Mouse (Mus musculus): ENCODE measurements around the gene Rtn1. TPM values are rescaled to one million over a fixed set of nuclear protein-coding genes. Genes with fewer than 3 reads are reported as not detected.

Gene Rtn1
- total RNA-seq, 2 experiments from 2014 or later, result not detected

DNA sequence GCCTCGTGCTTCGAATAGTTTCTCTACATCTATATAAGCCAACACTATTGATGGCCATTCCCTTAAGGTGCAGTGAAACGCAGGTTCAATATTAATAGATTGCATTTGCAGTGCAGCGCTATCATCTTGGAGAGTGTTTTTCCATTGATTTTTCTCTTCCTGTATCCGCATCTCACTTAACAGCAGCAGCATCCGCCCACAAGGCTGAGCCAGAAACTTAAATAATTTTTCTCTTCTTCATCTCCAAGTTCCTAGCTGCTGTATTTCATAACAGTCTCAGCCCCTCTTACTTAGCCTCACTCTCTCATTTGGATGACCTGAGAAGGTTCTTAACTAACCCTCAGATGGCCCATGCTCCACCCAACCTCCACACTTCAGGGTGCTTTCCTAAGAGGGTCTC is 20.7 kb downstream of the Rtn1 start:
- no peak for ATAC-seq (replicated peaks; ENCODE audit: low FRiP score, low TSS enrichment, poor library complexity, severe bottlenecking)

DNA sequence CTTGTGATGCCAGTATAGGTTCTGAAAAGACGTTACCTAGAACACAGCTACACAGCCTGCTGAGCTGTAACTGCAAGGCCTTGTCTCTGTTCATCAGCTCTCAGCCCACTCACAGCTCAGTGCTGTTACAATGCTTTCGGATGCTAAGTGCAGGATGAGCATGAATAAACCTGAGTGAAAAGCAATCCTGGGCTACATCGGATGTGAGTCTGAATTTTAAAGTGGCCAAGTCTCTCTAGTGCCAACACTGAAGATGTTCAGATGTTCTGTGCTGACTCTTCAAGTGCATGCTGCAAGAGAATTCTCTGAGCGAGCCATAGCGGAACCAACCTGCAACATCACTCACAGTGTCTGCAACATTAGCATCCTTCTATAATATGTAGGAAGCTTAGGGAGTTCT is 32.5 kb downstream of the Rtn1 start:
- no peak for ATAC-seq (replicated peaks; ENCODE audit: low FRiP score, low TSS enrichment, poor library complexity, severe bottlenecking)

DNA sequence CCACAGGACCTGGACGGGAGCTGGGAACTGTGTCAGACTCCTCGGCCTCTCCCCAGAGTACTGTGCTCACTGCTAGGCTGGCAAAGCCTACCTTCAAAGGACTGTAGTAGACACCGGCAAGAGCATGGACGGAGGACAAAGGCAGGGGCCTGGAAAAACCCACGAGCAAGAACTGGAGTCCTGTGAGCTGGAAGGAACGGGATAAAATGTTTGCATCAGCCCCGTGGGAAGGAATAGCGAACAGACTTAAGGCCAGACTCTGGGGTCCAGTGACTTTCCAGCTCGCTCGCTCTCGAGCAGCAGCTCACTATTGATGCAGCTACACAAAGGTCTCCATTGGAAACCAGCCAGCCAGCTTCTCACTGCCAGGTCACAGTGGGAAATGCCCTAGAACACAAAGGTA is 34.0 kb downstream of the Rtn1 start:
- ATAC-seq (replicated peaks; ENCODE audit: low FRiP score, low TSS enrichment, poor library complexity, severe bottlenecking), result no peak

DNA sequence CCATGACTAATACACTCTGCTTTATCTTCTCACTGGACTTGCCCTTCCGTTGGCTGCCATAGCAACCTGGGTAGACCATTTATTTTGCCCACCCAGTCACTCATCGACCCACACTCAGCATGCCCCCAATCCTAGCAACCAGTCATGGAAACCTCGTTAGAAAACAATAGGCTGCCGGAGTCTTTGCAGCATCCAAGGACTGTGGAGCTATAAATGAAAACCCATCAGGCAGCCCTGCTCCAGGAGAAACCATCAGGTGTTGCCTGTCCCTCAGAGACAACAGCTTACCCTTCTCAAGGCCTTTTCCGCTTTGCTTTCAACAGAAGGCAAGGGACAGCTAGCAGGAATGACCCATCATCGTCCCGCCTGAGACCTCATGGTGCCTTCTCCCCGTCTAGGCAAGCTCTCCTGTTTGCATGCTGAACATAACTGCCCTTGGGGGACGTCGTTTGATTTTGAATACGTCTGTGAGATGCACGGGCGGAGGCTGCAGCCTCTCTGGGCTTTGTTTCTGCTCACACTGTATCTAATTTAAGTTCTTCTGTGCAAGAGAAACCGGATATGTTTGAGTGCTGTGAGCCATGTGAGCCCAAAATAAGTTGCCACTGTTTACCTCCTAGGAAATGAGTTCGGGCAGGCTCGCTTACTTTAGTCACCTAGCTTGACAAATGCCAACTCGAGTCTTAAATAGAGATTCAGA is 34.8 kb downstream of the Rtn1 start:
- ATAC-seq (replicated peaks; ENCODE audit: low FRiP score, low TSS enrichment, poor library complexity, severe bottlenecking), result no peak

DNA sequence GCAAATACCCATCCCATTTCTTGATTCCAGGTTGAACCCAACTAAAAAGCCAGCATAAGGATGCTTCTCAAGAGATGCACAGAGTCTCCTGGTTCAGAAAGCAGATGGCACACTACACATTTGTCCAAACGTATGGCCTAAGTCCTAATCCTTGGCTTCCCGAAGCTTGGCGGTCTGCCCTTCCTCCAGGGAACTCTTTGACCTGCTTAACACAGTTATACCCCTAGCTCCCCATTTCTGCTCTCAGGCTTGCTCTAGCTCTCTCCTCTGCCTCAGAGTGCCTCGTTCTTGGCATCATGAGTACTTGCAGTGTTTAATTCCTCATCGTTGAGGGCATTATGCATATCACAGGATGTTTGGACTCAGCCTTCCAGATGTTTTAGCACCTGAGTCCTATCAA is 38.8 kb downstream of the Rtn1 start:
- ATAC-seq (replicated peaks; ENCODE audit: low FRiP score, low TSS enrichment, poor library complexity, severe bottlenecking), result no peak

DNA sequence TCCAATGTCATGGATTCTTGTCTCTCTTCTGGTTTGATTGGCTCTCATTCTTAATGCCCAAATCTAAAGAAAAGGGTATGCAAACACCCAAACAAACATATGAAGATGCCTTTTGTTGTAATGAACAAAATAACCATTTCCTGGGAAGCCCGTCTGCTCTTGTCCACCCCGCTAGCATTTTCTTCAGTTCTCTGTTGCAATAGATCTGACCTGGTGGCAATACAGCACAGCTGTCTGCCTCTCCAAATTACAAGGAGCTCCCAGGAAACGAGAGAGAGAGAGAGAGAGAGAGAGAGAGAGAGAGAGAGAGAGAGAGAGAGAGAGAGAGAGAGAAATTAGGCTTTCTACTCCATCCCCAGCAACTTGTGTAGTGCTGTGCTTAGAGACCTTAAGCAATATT is 42.1 kb downstream of the Rtn1 start:
- ATAC-seq (replicated peaks; ENCODE audit: low FRiP score, low TSS enrichment, poor library complexity, severe bottlenecking), result no peak

DNA sequence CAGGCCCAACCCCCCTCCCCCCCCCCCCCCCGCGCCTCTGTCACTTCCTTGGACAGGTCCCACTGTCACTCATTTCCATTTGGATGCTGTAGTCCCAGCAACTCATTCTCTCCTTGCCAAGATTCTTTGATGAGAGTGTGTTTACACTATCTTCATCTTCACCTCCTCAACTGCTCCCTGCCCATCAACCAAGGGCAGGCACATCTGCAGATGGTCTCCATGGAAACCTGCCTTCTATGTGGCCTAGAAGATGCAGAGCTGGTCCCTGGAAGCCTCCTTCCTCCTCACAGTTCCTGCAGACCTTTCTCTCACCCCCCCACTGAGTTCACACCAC is 42.8 kb downstream of the Rtn1 start:
- no peak for ATAC-seq (replicated peaks; ENCODE audit: low FRiP score, low TSS enrichment, poor library complexity, severe bottlenecking)

DNA sequence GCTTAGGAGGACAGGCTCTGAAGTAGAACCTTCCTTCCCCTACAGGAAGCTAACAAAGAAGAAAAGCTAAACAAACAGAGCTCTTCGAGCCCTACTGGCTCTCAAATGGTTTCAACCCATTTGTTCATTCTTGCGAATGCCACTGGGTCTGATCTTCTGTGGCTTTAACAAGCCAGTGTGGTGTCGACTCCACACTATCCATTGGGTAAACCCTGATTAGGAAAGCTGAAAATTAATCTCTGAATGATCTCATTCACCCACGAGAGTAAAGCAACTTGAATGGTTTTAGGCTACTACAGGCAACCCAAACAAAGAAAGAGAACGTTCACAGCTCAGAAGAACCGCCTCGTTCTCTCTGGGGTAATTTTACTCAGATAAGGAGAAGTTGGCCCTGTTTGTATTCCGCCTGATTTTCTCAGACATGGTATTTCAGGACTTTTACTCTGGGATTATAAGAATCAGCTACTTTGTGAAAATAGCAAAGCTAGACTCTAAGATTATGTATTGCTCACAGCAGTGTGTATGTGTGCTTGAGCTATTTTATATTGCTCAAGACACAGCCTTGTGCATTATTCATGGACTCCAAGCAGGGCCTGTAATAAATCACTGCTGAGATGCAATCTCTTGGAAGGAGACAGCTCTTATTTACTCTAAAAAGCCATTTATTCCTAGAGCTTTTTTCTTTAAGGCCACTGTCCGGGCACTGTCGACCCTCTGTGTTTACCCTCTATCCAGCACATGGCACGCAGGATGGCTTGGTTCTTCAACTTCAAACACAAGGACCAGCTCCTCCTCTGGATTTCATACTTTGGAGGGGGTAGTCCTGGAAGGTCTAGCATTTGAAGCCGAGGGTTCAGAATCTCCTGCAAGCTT is 43.4 kb downstream of the Rtn1 start:
- no peak for ATAC-seq (replicated peaks; ENCODE audit: low FRiP score, low TSS enrichment, poor library complexity, severe bottlenecking)

DNA sequence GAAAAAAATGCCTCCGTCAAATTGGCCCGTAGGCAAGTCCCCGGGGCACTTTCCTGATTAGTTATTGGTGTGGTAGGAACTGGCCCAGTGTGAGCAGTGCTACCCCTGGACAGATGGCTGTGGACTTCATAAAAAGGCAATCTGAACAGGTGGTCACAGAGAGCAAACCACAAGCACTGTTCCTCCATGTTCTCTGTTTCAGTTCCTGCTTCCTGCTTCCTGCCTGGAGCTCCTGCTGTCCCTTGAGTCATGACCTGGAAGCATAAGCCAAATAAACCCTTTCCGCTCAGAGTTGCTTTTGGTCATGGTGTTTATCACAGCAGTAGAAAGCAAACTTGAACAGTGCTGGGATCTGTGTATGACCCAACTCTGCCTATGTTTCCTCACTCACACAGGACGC is 44.3 kb downstream of the Rtn1 start:
- no peak for ATAC-seq (replicated peaks; ENCODE audit: low FRiP score, low TSS enrichment, poor library complexity, severe bottlenecking)

DNA sequence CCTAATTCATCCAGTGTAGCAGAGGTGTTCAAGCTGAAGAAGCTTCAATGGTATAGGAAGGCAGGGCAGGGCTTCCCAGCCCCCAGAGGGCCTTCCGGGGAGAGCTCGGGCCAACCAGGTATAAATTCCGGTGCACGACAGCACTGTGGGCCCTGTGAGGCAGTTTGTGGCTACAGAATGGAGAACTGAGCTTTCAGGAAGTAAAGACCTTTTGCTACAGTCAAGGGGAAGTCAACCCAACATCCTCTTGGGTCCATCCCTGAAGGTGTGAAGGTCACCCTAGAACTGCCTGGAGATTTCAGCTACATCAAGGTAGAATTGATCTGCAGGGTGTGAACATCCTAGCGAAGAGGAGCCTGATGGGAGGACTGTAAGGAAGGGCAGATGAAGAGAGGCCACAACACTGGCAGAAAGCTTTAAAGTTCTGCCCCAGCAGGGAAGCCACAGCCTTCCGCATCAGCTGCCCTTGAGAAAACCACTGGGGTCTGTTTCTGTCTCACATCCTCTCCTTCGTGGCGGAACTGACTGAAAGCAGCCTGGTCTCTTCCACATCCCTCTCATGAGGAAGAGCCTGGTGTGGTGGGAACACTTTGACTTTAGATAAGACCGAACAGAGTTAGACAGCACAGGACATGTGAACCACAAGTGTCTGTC is 47.0 kb downstream of the Rtn1 start:
- no peak for ATAC-seq (replicated peaks; ENCODE audit: low FRiP score, low TSS enrichment, poor library complexity, severe bottlenecking)

DNA sequence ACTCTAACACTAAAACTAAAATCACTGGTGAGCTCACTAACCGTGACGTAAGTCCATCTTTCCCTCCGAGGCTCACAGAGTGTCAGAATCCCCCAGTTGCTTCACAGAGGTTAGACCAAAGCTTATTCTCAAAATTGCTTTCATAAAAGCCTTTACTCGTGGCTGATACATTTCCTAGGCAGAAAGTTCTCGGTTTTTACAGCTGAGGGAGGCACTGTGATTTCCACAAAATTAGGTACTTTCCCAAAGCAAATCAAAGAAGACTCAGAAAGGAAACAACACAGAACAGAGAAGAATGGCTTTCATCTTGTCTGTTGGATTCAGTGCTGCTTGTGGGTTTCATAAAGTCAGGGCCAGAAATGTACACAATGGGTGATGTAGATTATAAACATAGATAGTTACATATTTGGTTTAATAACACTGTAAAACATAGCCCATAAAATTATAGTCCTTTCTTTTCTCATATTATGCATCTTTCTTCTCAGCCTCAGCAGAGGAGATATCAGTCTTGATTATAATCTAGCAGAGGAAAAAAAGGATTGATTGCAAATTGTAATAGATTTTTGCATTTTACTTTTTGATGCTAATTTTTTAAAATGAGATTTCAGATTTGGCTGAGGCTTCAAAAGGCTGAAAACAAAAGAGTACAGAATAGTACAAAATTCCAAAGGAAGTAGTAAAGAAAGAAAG is 47.8 kb downstream of the Rtn1 start:
- no peak for ATAC-seq (replicated peaks; ENCODE audit: low FRiP score, low TSS enrichment, poor library complexity, severe bottlenecking)

DNA sequence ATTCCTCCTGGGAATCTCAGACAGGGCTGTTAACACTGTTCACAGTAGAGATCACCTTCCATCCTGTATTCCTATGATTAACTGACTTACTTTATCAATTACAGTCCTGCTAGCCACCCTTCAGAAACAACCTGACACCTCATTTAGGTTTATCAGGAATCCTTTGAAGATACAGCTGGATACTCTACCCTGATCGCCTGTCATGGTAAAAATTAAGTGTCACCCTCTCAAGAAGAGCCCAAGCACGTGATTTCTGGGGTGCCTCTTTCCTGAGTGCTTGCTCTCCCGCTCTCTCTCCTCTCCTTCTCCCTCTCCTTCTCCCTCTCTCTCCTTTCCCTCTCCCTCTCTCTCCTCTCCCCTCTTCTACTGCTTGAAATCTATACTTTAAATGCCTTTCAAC is 49.0 kb downstream of the Rtn1 start:
- no peak for ATAC-seq (replicated peaks; ENCODE audit: low FRiP score, low TSS enrichment, poor library complexity, severe bottlenecking)

DNA sequence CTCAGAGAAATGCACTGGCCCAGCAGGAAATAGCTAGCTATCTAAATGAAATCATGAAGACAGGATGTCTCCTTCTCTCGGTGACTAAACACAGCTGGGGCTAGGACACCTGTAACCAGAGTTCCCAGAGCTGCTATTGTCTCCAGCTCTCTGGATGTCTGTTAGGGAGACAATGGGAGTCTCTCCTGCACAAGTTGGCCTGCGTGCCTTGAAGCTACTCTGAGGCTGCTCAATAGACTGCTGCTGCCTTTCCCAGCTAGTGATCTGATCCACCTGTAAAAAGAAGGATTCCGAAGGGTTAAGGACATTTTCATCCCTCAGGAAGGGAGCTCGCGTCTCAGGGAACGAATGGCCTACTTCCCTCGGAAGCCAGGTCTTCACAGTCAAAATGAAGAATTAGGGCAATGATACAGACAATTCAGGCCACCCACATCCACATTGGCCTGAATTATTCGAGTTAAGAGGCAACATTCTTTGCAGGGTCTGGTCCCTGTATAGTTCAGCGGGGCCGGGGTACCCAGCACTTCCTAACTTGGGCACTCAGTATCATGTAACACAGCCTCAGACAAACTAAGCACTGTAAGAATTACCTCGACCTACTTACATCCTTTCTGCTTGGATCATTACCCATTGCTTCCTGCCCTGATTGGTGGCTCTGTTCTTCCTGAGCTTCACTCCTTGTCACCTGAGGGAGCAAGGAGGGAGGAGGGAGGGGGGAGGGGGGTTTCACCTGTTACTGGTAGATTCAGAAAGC is 51.0 kb downstream of the Rtn1 start:
- no peak for ATAC-seq (replicated peaks; ENCODE audit: low FRiP score, low TSS enrichment, poor library complexity, severe bottlenecking)

DNA sequence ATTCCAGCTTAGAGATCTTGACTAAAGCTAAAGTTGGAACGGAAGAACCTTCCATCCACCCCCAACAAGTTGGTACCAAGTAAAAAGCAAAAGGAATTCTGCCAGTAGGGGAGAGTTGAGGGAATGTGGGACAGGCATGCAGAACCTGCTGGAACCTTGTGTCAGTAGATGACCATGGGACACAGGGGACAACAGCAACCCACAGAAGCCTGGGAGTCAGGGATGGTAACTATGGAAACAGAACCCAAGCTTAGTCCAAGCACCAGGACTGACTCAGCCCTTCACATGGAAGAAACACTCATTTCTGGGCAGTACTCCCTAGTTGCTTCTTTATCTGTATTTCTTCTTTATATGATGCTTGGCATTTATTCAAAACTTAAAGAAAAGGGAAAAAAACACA is 54.6 kb downstream of the Rtn1 start:
- ATAC-seq (replicated peaks; ENCODE audit: low FRiP score, low TSS enrichment, poor library complexity, severe bottlenecking), result no peak

DNA sequence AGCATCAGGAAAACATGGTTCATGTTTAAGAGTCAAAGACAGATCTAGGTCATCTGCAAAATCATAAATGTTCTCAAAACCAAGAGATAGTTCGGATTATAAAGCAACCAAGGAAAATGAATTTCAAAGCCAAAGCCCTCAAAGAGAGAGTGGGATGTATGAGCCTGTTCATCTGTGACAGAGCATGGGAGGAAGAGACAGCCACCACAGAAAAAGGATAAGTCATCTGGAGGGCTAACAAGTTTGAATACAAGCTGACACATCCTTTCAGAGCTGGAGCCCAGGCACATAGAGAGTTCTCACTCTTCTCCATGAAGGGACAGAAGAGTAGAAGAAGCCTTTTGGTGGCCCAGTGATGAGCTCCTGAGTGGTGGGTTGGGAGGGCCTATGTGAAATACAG is 55.3 kb downstream of the Rtn1 start:
- ATAC-seq (replicated peaks; ENCODE audit: low FRiP score, low TSS enrichment, poor library complexity, severe bottlenecking), result no peak

DNA sequence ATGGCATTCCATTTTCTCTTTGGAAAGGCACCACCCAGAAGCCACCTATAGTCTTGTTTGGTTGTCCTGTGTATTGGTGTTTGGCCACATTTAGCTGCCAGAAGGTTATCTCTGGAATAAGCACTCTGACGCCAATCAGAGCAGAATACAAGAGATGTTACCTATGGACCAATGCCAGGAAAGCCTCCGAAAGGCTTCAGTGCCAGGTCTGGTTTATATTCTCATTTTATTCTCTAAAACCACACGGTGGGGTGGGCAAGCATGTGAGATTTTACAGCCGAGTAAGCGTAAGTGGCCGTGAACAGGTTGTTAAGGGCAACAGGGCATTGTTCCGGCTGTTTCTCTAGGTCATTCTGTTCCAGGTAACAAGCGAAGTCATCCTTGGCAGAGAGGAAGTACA is 60.3 kb downstream of the Rtn1 start:
- ATAC-seq (replicated peaks; ENCODE audit: low FRiP score, low TSS enrichment, poor library complexity, severe bottlenecking), result no peak

DNA sequence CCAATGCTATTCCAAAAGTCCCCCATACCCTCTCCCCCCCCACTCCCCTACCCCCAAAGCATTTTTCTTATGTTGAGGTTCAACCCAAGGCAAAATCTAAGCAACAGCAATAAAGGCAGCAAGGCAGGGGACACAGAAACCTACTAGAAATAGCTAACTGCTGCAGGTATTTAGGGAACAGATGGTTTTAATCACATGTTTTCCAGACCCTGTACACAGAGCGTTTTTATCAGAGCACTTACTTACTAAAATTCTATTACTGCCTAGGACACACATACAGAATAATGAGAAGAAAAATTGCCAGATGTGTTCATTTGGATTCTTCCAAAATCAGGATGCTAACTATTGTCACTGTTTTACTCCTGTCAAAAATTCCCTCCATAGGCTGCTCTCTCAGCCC is 61.7 kb downstream of the Rtn1 start:
- ATAC-seq (replicated peaks; ENCODE audit: low FRiP score, low TSS enrichment, poor library complexity, severe bottlenecking), result no peak

DNA sequence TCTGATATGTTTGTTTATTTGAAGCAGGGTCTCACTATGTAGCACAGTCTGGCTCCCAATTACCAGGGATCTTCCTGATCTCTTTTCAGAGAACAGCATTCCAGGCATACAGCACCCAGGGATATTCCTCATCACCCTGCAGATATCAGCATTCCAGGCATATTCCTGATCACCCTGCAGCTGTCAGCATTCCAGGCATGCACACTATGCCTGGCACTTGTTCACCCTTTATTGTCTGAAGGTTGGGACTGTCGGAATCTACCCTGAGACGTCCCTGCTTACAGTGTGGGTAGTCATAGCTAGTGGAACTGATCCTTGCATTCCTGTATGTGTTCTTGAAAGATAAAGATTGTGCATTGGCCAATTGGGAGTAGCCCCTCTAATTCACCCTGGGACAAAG is 65.2 kb downstream of the Rtn1 start:
- no peak for ATAC-seq (replicated peaks; ENCODE audit: low FRiP score, low TSS enrichment, poor library complexity, severe bottlenecking)

DNA sequence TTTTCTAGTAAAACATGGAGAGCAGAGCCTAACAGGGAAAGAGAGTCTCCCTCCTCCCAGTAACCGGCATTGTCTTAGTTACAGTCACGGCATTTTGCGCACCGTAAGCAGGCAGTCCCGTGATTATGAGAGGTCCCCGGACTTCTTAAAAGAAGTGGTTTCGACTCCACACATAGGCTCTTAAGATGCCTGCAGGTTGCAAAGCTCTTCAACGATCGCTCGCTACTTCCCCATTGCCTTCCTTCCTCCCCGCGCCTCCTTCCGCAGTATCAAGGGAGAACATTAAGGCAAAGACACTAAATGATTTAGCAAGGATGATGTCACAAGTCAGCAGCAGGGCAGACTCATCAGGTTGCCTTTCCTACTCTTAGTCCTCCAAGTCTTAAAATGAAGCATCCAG is 72.8 kb downstream of the Rtn1 start:
- ATAC-seq (replicated peaks; ENCODE audit: low FRiP score, low TSS enrichment, poor library complexity, severe bottlenecking), result no peak
